Mouse (Mus musculus): Measurements from ENCODE around the gene Dnajc15.

Dnajc15 gene

GRCm38 (mm10) chr14:77860841-77861560 lies 13.9 kb downstream of the Dnajc15 start:
- no peak for DNase-seq (ENCODE audit: low spot score)

- no peak for DNase-seq (ENCODE audit: low spot score)
These were observed 15.0 kb downstream of the Dnajc15 start for GRCm38 (mm10) chr14:77859894-77860293.

DNA sequence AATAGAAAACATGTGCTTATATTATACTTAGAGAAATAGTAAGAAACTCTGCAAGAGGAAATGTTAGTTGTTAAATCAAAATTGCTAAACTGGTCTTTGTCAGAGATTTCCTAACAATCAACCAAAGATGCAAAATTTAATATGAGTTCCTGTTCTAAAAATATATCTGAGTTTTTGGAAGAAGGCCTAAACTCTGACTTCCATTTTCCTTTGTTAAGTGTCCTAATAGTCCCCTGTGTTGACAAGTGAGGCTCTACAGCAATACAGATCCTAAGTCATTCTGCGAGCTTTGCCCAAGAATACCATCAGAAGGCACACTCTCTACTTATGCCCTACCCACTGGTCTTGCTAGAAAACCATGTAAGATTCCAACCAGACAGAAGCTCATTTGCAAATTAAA lies 21.0 kb downstream of the Dnajc15 start:
- no peak for DNase-seq (ENCODE audit: low spot score)

DNA sequence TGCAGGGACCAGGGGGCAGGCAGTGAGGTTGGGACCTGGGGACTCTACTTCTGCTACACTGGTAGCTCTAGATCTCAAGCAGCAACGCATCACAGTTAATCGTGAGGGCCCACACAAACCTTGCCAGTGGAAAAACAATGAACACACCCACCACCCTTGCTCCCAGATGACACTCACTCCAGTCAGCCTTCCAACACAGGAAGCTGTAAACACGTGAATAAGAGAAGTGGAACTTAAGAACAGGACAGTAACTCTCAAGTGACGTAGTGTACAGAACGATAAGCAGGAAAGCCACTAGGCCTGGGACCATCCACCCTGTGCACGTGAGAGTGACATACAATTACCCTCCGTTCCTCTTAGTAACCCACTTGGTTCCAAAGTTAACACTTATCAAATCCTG lies 25.1 kb downstream of the Dnajc15 start:
- no peak for DNase-seq (ENCODE audit: low spot score)

- no peak for DNase-seq (ENCODE audit: low spot score)
These were observed 26.6 kb downstream of the Dnajc15 start for GRCm38 (mm10) chr14:77848349-77848748.

DNA sequence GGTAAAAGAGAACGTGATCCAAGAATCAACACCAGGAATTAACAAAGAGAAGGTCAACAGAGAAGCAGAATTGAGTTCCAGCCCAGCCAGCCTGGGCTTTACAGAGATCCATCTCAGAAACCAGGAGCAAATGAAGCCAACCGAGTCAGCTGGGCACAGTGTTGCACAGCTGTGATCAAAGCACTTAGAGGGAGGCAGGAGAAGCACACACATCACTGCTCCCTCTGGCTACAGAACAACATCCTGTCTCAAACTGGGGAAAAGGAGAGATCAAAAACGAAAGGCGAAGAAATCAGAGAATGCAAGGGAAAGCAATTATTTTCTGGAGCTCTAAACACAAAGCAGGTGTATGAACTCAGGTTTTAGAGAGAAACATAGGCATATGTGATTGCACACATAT lies 28.7 kb downstream of the Dnajc15 start:
- no peak for DNase-seq (ENCODE audit: low spot score)

DNA sequence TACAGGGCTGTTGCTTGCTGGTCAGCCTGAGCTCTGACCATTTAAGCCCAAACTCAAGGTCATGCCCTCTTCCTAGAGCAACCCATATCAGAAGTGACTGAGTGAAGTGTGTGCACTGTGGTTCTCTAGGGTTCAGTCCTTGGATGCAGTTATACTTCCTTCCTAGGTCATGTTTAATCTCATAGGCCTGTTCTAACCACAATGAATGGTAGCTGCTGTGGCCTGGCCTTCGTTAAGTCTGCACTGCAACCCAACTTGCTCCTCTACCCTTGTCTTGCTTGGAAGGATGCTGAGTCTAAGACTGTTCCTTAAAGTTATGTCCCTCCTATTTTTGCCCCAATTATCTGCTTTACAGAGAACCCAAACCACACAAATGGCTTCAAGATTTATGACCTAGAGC lies 29.4 kb downstream of the Dnajc15 start:
- DNase-seq (ENCODE audit: low spot score), result no peak

DNA sequence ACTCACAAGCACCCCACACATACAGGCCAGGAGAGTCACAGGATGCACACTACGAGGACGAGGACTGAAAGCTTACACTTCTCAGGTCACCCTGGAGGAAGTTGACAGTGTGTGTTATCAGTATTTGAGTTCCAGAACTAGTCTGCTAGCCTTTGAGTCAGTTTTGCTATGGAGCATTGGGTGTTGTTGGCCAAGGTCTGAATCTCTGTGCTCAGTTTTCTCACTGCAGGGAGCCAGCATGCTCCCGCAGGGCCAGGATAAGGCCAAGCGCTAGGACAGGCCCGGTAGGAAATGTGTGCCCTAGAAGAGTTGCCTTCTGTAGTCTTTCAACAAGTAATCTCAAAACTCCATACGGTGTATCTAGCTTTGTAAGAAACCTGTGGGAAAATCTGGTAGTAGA lies 34.4 kb downstream of the Dnajc15 start:
- DNase-seq (ENCODE audit: low spot score), result no peak

GRCm38 (mm10) chr14:77840078-77840477 lies 34.8 kb downstream of the Dnajc15 start:
- no peak for DNase-seq (ENCODE audit: low spot score)

DNA sequence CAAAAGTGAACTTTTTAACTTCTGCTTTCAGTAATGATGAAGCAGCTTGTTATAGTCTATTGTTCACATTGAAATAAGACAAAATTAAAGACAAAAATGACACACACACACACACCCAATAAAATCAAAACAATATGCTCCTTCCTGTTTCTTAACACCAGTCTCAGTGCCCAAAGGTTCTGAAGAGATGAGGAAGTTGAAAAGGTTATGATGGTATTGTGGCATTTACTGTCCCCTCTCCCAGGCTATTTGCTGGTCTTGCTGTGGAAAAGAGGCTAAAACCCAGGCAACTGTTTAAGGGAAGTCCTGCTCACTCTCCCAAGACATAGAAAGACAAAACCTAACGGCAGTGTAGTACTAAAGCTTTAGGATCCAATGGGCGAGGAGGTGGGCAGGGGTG lies 38.1 kb downstream of the Dnajc15 start:
- no peak for DNase-seq (ENCODE audit: low spot score)

DNA sequence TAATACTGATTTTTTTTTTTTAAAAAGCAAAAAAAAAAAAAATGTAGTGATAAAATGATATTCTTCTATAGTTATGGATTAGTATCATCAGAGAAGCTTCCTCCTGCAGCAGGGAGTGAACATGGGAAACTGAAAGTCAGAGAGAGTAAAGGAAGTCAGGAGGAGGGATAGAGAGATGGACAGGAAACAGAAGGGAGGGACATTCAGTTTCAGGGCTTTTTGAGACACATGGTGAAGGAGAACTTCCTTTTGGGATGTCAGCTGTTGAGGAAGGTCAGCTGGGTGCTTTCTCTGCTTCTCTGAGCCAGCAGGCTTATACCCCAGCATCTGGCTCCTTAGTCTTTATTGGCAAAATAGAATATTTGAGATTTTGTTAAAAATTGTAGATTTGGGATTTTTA lies 42.6 kb downstream of the Dnajc15 start:
- DNase-seq (ENCODE audit: low spot score), result no peak

GRCm38 (mm10) chr14:77831936-77832335 lies 43.0 kb downstream of the Dnajc15 start:
- no peak for DNase-seq (ENCODE audit: low spot score)

DNA sequence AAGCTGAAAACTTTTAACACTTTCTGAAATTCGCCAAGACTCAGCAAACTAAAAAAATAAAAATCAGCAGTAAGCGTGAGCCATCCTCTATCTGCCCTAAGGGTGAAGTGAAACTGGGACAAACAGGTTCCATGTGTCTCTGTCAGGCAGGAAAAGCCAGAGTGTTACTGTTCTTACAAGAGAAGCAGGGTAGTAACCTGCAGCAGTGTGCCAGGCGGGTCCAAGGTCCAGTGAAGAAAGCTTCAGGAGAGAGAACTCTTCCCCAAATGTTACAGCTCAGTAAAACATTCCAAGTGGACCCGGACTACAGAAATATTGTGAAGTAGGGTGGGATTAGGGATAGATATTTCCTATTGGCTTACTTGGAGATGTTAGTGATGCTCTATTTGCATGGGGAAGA lies 45.3 kb downstream of the Dnajc15 start:
- DNase-seq (ENCODE audit: low spot score), result no peak

DNA sequence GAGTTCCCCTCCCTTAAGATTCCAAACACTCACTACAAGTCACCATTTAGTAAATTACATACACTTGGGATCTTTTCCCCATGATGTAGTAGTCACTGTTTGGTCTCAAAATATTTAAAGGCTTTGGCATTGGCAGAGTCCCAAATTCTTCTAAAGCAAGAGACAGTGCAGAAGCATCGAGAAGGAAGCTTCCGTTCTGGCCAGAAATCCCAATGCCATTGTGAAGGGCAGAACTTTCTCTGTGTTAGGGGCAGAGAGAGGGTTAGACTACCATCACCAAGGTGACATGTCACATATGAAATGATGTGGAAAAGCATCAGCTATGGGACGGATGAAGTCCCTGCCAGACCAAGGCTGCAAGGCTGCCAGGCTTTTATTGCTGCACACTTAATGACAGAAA lies 49.0 kb downstream of the Dnajc15 start:
- no peak for DNase-seq (ENCODE audit: low spot score)

DNA sequence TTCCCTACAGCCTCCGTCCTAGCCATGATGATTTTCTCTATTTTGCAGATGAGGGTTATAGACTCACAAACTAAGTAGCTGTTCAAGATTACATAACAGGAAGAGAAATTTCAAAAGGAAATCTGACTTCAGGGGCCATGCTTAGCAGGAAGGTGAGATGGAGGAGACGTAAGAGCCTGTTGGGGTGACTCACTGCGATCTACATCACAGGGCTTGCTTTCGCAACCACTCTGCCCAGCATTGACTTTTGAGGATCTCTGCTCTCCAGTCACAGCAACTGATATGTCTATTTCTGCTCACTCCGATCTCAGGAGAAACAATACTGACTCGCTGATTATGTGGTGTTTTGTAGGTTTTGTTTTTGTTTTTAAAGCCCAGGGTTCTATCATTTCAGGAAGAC lies 49.8 kb downstream of the Dnajc15 start:
- DNase-seq (ENCODE audit: low spot score), result no peak

DNA sequence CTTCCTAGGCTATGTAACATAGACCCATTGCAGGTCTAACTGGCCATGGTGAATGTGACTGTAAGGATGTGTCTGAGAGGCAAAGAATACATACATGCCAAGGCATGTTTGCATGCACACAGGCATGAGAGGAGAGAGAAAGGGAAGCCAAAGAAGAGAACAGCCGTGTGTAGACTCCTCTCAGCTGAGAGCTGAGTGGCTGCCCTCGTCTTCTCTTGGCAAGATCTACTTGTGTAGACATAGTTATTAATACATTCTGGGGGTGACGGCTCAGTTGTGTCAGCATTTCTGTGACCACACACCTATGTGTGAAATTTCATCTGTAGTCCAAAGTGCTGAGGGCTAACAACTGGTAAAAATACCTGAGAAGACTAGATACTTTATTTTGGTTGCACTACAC lies 55.1 kb downstream of the Dnajc15 start:
- no peak for DNase-seq (ENCODE audit: low spot score)

GRCm38 (mm10) chr14:77817561-77817960 lies 57.4 kb downstream of the Dnajc15 start:
- DNase-seq (ENCODE audit: low spot score), result no peak

DNA sequence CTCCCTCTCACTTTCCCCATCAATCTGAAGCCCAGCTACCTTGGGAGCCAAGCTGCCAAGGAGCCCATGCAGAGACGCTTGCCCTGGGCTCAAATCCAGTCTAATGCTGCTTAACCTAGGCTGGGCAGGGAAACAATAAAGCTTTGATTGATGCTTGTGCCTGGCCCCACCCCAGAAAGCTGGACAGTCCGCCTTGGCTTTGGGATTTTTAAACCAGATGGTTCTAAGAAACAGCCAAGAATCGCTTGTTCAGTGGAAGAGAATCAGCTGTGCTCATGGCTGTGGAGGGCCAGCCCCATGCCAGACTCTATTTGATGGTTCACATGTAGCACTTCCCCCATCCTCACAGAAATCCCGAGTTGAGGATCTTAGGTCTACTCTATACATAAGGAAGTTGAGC lies 60.0 kb downstream of the Dnajc15 start:
- no peak for DNase-seq (ENCODE audit: low spot score)

DNA sequence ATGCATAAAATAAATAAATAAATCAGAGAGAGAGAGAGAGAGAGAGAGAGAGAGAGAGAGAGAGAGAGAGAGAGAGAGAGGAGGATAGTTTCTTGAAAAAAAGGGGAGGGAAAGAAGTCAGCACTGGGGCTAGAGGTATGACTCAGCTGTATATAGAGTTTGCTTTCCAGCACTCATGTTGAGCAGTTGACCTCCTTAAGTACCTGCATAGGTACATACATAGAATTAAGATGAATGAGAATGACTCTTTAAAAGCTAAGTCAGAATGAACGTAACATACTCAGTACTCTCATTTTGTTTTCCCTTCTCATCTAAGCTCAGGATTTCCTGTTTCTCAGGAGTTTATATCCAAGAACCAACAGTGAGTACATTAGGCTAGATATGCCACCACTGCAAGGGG lies 62.0 kb downstream of the Dnajc15 start:
- DNase-seq (ENCODE audit: low spot score), result no peak

DNA sequence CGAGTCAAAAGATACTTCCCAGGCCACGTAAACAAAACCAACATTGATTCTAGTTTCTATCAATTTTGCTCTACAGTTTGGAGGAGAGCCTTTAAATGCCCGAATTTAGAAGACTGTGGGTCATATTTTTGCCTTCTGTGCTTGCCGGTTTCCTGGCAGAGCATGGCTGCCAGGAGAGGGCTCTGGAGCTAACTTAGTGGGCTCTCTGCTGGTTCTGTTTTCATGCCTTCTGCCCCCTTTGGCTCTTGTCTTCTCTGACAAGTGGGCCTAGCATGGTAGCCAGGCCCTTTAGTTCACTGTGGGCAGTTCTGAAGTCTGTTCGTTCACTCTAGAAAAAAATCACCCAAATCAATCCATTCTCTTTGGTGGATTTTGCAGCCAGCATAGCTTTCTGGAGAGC lies 63.5 kb downstream of the Dnajc15 start:
- no peak for DNase-seq (ENCODE audit: low spot score)

DNA sequence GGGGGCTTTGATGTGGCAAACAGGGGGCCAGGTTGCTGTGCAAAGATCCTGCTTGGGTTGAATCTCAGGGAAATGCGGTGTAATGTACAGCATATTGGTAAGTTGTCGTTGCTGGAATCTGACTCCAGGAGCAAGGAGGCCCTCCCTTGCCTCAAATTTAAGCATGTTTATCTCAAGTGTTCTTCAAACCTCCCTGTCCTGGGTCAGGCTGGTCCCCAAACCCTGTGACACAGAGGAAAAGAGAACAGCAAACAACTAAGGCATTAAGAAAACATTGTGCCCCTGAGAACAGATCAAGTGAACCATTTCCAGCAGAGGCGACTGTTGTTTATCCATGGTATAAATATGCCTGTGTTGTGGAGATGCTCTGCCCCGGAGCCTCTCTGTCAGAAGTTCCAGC lies 67.1 kb downstream of the Dnajc15 start:
- DNase-seq (ENCODE audit: low spot score), result peak; percentile 14

DNA sequence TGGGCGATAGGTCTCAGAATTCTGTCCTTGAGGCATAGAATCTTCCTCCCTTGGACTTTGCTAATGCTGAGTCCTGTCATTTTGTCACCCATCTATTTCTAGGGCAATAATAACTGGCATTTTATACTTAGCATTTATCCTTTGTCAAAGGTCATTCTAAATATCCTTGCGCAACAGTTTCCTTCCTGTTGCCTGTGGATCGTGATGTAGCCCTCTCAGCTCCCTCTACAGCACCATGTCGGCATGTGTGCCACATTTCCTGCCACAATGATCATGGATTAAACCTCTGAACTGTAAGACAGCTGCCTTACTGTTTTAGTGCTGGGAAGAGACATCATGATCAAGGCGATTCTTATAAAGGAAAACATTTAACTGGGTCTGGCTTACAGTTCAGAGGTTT lies 68.6 kb downstream of the Dnajc15 start:
- DNase-seq (ENCODE audit: low spot score), result no peak

GRCm38 (mm10) chr14:77802268-77802630 lies 72.7 kb downstream of the Dnajc15 start:
- DNase-seq (ENCODE audit: low spot score), result no peak

DNA sequence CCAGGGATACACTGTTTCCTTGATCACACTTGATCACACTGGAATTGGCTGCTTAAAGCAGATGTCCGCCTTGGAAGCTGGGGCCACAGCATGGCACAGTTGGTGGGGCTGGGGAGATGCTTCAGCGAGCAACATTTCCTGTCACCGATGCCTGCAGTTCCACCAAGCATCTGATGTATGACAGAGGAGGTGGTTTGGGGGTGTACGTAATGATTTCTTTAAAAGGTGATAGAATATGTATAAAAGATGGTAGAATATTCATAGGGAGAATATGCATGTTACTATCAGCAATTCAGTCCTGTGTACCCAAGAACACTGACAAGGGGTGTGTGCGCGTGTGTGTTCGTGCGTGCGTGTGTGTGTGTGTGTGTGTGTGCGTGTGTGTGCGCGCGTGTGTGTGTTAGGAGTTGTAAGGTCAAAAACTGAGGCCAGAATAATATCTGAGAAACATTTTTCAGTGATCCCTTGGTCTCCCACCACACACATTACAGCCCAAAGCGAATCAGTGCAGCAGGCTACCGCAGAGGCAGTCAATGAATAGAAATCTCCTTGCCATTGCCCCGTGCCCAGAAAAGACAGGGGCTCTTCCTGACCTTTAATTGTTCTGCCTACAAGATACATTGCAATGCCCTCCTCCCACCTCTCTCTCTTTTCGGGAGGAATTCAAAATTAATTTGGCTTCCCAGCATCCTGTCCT lies 73.2 kb downstream of the Dnajc15 start:
- DNase-seq (ENCODE audit: low spot score), result no peak
